10 mouse cellular contexts compared by ENCODE assay signal in genomic region chr17:35044904-35045806, GRCm38 (mm10). TPM values are rescaled to one million over a fixed set of nuclear protein-coding genes. Genes with fewer than 3 reads are reported as not detected.
DNase-seq lines count a peak whose midpoint lies in the region; ATAC-seq and TF ChIP-seq lines count a peak whose summit lies in the region.
"Had no signal": no experiment of that assay in that cellular context is flagged by ENCODE, and none has a peak within 500 bp of the region (broad histone marks: within the 10 kb centered on the region; RNA-seq: fewer than 3 reads in every experiment).

No protein-coding gene starts in this region.

- H3K4me3 ChIP-seq in heart, embryonic 11.5 days (ENCODE audit: low read depth, low read length): peak overlapping the region; percentile 53
- H3K4me3 ChIP-seq in MEL (ENCODE audit: control insufficient read depth in 1 of 2, insufficient read depth in 1 of 2, low read depth in 2 of 2, low read length in 2 of 2): peak overlapping the region; percentile 47 to 53; a peak in 3 of 4 replicates
- peak overlapping the region; percentile 53 for H3K4me3 ChIP-seq in hindbrain, embryonic 12.5 days
- peak overlapping the region; percentile 72 for H3K4me3 ChIP-seq in midbrain, embryonic 10.5 days

- no peak for TF ChIP-seq RAD21 in MEL (IDR thresholded peaks at IDR 0.05; ENCODE audit: low read depth, low read length)

- DNase-seq in heart, adult 18-20 months: no peak
- DNase-seq in MEL (ENCODE audit: low read depth, low spot score): peak; percentile 77
- no peak for DNase-seq in midbrain, embryonic 10.5 days (ENCODE audit: low spot score)
- no peak for DNase-seq in MN1 (ENCODE audit: low spot score)
- DNase-seq in cerebellum, postnatal 14 days: no peak
- no peak for DNase-seq in cerebellum, adult 11-12 months

- peak overlapping the region; percentile 89 for H3K4me2 ChIP-seq in heart, embryonic 11.5 days
- peak overlapping the region; percentile 97 for H3K4me2 ChIP-seq in hindbrain, embryonic 12.5 days (replicated peaks)

- peak; percentile 74 to 89 for TF ChIP-seq EP300 in MEL (IDR thresholded peaks at IDR 0.05; ENCODE audit: low read depth in 1 of 2, low read length in 2 of 2)

- peak in 1 of 2 experiments; percentile 58; a peak in 2 of 4 replicates for TF ChIP-seq POLR2A in MEL (IDR thresholded peaks at IDR 0.05; ENCODE audit: control insufficient read depth in 1 of 2, insufficient read depth in 1 of 2, low read depth in 1 of 2, low read length in 2 of 2, poor library complexity in 1 of 2)

- TF ChIP-seq CTCF in MEL (IDR thresholded peaks at IDR 0.05 in 2 of 3, conservative IDR thresholded peaks at IDR 0.05 in 1 of 3; ENCODE audit: control insufficient read depth in 1 of 3, insufficient read depth in 1 of 3, low read depth in 2 of 3, low read length in 3 of 3, poor library complexity in 1 of 3, severe bottlenecking in 1 of 3): no peak

- WGBS in heart, embryonic 11.5 days (ENCODE audit: insufficient replicate concordance): 47% methylated on average over 7 of the region's 7 CpGs
- WGBS in hindbrain, embryonic 12.5 days: 84% methylated on average over 7 of the region's 7 CpGs
- whole genome bisulfite sequencing in midbrain, embryonic 10.5 days: 90% methylated on average over 7 of the region's 7 CpGs

- ATAC-seq in heart, embryonic 11.5 days (replicated peaks; ENCODE audit: insufficient number of reproducible peaks, low FRiP score, low TSS enrichment): no peak
- ATAC-seq in hindbrain, embryonic 12.5 days (ENCODE audit: low FRiP score): no peak

- H3K27ac ChIP-seq in heart, embryonic 11.5 days (ENCODE audit: low read depth, low read length): peak overlapping the region; percentile 90
- H3K27ac ChIP-seq in MEL (ENCODE audit: control insufficient read depth, low read depth, low read length): peak overlapping the region; percentile 91
- H3K27ac ChIP-seq in hindbrain, embryonic 12.5 days: no peak overlapping the region
- peak overlapping the region; percentile 97 for H3K27ac ChIP-seq in midbrain, embryonic 10.5 days (replicated peaks)

- H3K9ac ChIP-seq in heart, embryonic 11.5 days (ENCODE audit: low read depth, low read length): peak overlapping the region; percentile 87; the same call in 1 of the 2 replicates
- peak overlapping the region; percentile 85 for H3K9ac ChIP-seq in MEL (ENCODE audit: control insufficient read depth, low read depth, low read length, poor library complexity, severe bottlenecking)
- peak overlapping the region; percentile 81 for H3K9ac ChIP-seq in hindbrain, embryonic 12.5 days

- no peaks in the 10 kb centered on the region for H3K27me3 ChIP-seq in heart, embryonic 11.5 days (ENCODE audit: control insufficient read depth, insufficient read depth, low read length)
- H3K27me3 ChIP-seq in MEL (ENCODE audit: control insufficient read depth in 1 of 2, insufficient read depth in 2 of 2, low read length in 2 of 2): no peaks in the 10 kb centered on the region
- H3K27me3 ChIP-seq in hindbrain, embryonic 12.5 days: no peaks in the 10 kb centered on the region
- 0 out of 2 replicates have a peak, but pooled peaks cover 4% of the 10 kb centered on the region for H3K27me3 ChIP-seq in midbrain, embryonic 10.5 days (ENCODE audit: low read depth, poor library complexity, severe bottlenecking)

- H3K9me3 ChIP-seq in heart, embryonic 11.5 days (replicated peaks; ENCODE audit: control insufficient read depth, low read length): no peaks in the 10 kb centered on the region
- H3K9me3 ChIP-seq in MEL (replicated peaks; ENCODE audit: insufficient read depth, low read length): no peaks in the 10 kb centered on the region
- H3K9me3 ChIP-seq in hindbrain, embryonic 12.5 days (replicated peaks): no peaks in the 10 kb centered on the region
- no peaks in the 10 kb centered on the region for H3K9me3 ChIP-seq in midbrain, embryonic 10.5 days (replicated peaks)

- peaks cover 7% of the 10 kb centered on the region for H3K79me2 ChIP-seq in MEL (ENCODE audit: control insufficient read depth, insufficient read depth, low read length, poor library complexity)

- H3K36me3 ChIP-seq in heart, embryonic 11.5 days (ENCODE audit: control insufficient read depth, insufficient read depth, low read length): no peaks in the 10 kb centered on the region
- peaks cover 0 to 30% of the 10 kb centered on the region in 2 experiments; a peak in 2 of 4 replicates for H3K36me3 ChIP-seq in MEL (ENCODE audit: control insufficient read depth in 1 of 2, insufficient read depth in 2 of 2, low read length in 2 of 2)
- no peaks in the 10 kb centered on the region for H3K36me3 ChIP-seq in hindbrain, embryonic 12.5 days
- no peaks in the 10 kb centered on the region for H3K36me3 ChIP-seq in midbrain, embryonic 10.5 days

- peaks cover 39% of the 10 kb centered on the region for H3K4me1 ChIP-seq in heart, embryonic 11.5 days (ENCODE audit: control insufficient read depth, insufficient read depth, low read length)
- H3K4me1 ChIP-seq in MEL (ENCODE audit: control insufficient read depth in 1 of 2, insufficient read depth in 2 of 2, low read length in 2 of 2): peaks cover 7 to 41% of the 10 kb centered on the region in 2 experiments
- H3K4me1 ChIP-seq in hindbrain, embryonic 12.5 days: peaks cover 38% of the 10 kb centered on the region
- peaks cover 66% of the 10 kb centered on the region for H3K4me1 ChIP-seq in midbrain, embryonic 10.5 days

TF ChIP-seq in MEL, 35 proteins besides CTCF, POLR2A, EP300 and RAD21 (continues in another document):
- TF ChIP-seq MAZ (IDR thresholded peaks at IDR 0.05; ENCODE audit: low read depth, low read length): 0 out of 2 replicates have a peak, but pooled peaks have one; percentile 20
- TF ChIP-seq JUND (IDR thresholded peaks at IDR 0.05; ENCODE audit: low read depth, low read length): 0 out of 2 replicates have a peak, but pooled peaks have one; percentile 6
- peak; percentile 93 for TF ChIP-seq GATA1 (IDR thresholded peaks at IDR 0.05; ENCODE audit: low read depth, low read length)
- TF ChIP-seq SIN3A (IDR thresholded peaks at IDR 0.05; ENCODE audit: low read length): peak; percentile 82
- peak; percentile 59 for TF ChIP-seq TBP (IDR thresholded peaks at IDR 0.05; ENCODE audit: low read depth, low read length)
- TF ChIP-seq CHD1 (IDR thresholded peaks at IDR 0.05; ENCODE audit: low read depth, low read length): 0 out of 2 replicates have a peak, but pooled peaks have one; percentile 56
- peak; percentile 75 for TF ChIP-seq TCF12 (IDR thresholded peaks at IDR 0.05; ENCODE audit: low read depth, low read length)
- TF ChIP-seq ETS1 (IDR thresholded peaks at IDR 0.05; ENCODE audit: low read depth, low read length): peak; percentile 87
- TF ChIP-seq TAL1 (IDR thresholded peaks at IDR 0.05; ENCODE audit: low read length): peak; percentile 58
- TF ChIP-seq KAT2A (conservative IDR thresholded peaks at IDR 0.05; ENCODE audit: low read depth, low read length): no peak
- peak; percentile 83 for TF ChIP-seq MYC (IDR thresholded peaks at IDR 0.05; ENCODE audit: low read depth, low read length)
- peak; percentile 22; the same call in 1 of the 2 replicates for TF ChIP-seq USF1 (IDR thresholded peaks at IDR 0.05; ENCODE audit: low read depth, low read length)
- TF ChIP-seq HCFC1 (IDR thresholded peaks at IDR 0.05; ENCODE audit: low read depth, low read length): 0 out of 2 replicates have a peak, but pooled peaks have one; percentile 27

RNA-seq across cellular contexts. Expression of gene Msh5, which starts 1.4 kb away (rescaled TPM):
- polyA plus RNA-seq in heart, embryonic 11.5 days (2014; fragmentation: Nextera tagmentation; extraction: Ambion mirVana): 4.4 and 4.6 TPM in 2 replicates
- total RNA-seq in heart, adult 18-20 months (2021): not detected
- 17.9 and 26.3 TPM in 2 replicates for total RNA-seq in MEL (2012; rRNA removed)
- polyA plus RNA-seq in MEL (2012; ENCODE audit: insufficient read depth in 1 of 2, insufficient read length in 2 of 2, low read depth in 1 of 2, low replicate concordance in 2 of 2, missing spikeins in 1 of 2): 10 to 100 TPM in 1 of 2 experiments, not detected in 1; 29.0 TPM
- 3.0 and 3.1 TPM in 2 replicates for polyA plus RNA-seq in hindbrain, embryonic 12.5 days (2016; fragmentation: Nextera tagmentation; extraction: Ambion mirVana)
- 5.4 and 6.3 TPM in 2 replicates for polyA plus RNA-seq in midbrain, embryonic 10.5 days (2016; fragmentation: Nextera tagmentation; extraction: Ambion mirVana)

RNA-seq across cellular contexts. Expression of gene Clic1, which starts 4.6 kb away (rescaled TPM):
- 86.4 and 228 TPM in 2 replicates for polyA plus RNA-seq in heart, embryonic 11.5 days (2014; fragmentation: Nextera tagmentation; extraction: Ambion mirVana)
- total RNA-seq in heart, adult 18-20 months (2021): 10 to 100 TPM; 30.4 to 32.4 TPM
- 285 and 333 TPM in 2 replicates for total RNA-seq in MEL (2012; rRNA removed)
- polyA plus RNA-seq in MEL (2012; ENCODE audit: insufficient read depth in 1 of 2, insufficient read length in 2 of 2, low read depth in 1 of 2, low replicate concordance in 2 of 2, missing spikeins in 1 of 2): 100 to 1,000 TPM; 309 to 335 TPM
- 157 and 159 TPM in 2 replicates for polyA plus RNA-seq in hindbrain, embryonic 12.5 days (2016; fragmentation: Nextera tagmentation; extraction: Ambion mirVana)
- 216 and 217 TPM in 2 replicates for polyA plus RNA-seq in midbrain, embryonic 10.5 days (2016; fragmentation: Nextera tagmentation; extraction: Ambion mirVana)

RNA-seq across cellular contexts. Expression of gene Ddah2, which starts 13.7 kb away (rescaled TPM):
- 213 and 217 TPM in 2 replicates for polyA plus RNA-seq in heart, embryonic 11.5 days (2014; fragmentation: Nextera tagmentation; extraction: Ambion mirVana)
- 10 to 100 TPM; 14.0 to 19.8 TPM for total RNA-seq in heart, adult 18-20 months (2021)
- total RNA-seq in MEL (2012; rRNA removed): 9.9 and 11.1 TPM in 2 replicates
- polyA plus RNA-seq in MEL (2012; ENCODE audit: insufficient read depth in 1 of 2, insufficient read length in 2 of 2, low read depth in 1 of 2, low replicate concordance in 2 of 2, missing spikeins in 1 of 2): 1 to 10 TPM in 1 of 2 experiments, not detected in 1; 8.6 TPM
- polyA plus RNA-seq in hindbrain, embryonic 12.5 days (2016; fragmentation: Nextera tagmentation; extraction: Ambion mirVana): 512 and 517 TPM in 2 replicates
- 527 and 597 TPM in 2 replicates for polyA plus RNA-seq in midbrain, embryonic 10.5 days (2016; fragmentation: Nextera tagmentation; extraction: Ambion mirVana)

RNA-seq across cellular contexts. Expression of gene Sapcd1, which starts 17.3 kb away (rescaled TPM):
- 1.8 and 2.1 TPM in 2 replicates for polyA plus RNA-seq in heart, embryonic 11.5 days (2014; fragmentation: Nextera tagmentation; extraction: Ambion mirVana)
- not detected for total RNA-seq in heart, adult 18-20 months (2021)
- 161 and 164 TPM in 2 replicates for total RNA-seq in MEL (2012; rRNA removed)
- 100 to 1,000 TPM in 1 of 2 experiments, not detected in 1; 124 TPM for polyA plus RNA-seq in MEL (2012; ENCODE audit: insufficient read depth in 1 of 2, insufficient read length in 2 of 2, low read depth in 1 of 2, low replicate concordance in 2 of 2, missing spikeins in 1 of 2)
- polyA plus RNA-seq in hindbrain, embryonic 12.5 days (2016; fragmentation: Nextera tagmentation; extraction: Ambion mirVana): 2.4 and 3.6 TPM in 2 replicates
- 7.1 and 7.7 TPM in 2 replicates for polyA plus RNA-seq in midbrain, embryonic 10.5 days (2016; fragmentation: Nextera tagmentation; extraction: Ambion mirVana)

RNA-seq across cellular contexts. Expression of gene Ly6g6c, which starts 20.0 kb away (rescaled TPM):
- not detected in 2 replicates for polyA plus RNA-seq in heart, embryonic 11.5 days (2014; fragmentation: Nextera tagmentation; extraction: Ambion mirVana)
- total RNA-seq in heart, adult 18-20 months (2021): not detected
- total RNA-seq in MEL (2012; rRNA removed): not detected in 2 replicates
- under 1 TPM in 1 of 2 experiments, not detected in 1; 0.24 TPM for polyA plus RNA-seq in MEL (2012; ENCODE audit: insufficient read depth in 1 of 2, insufficient read length in 2 of 2, low read depth in 1 of 2, low replicate concordance in 2 of 2, missing spikeins in 1 of 2)
- not detected in 2 replicates for polyA plus RNA-seq in hindbrain, embryonic 12.5 days (2016; fragmentation: Nextera tagmentation; extraction: Ambion mirVana)
- polyA plus RNA-seq in midbrain, embryonic 10.5 days (2016; fragmentation: Nextera tagmentation; extraction: Ambion mirVana): 0.17 TPM in 2 replicates
- total RNA-seq: left cerebral cortex, postnatal 36 days had no signal
- polyA plus RNA-seq: cortical plate, adult 2 months had no signal

Comparison
In these comparisons a context has a peak if more than half of its experiments do, and no peak if none do; other contexts are left out.
1. RNA of gene Ddah2, which starts 13.7 kb away (polyA plus RNA-seq): 527 to 597 TPM in midbrain, embryonic 10.5 days, 512 to 517 TPM in hindbrain, embryonic 12.5 days and 213 to 217 TPM in heart, embryonic 11.5 days; 8.6 TPM in MEL; every median in the first group is over 10 times any median in the second.
2. Peak in every context shown above with its lines, with median percentiles within 50 percentile points of each other: H3K4me3 ChIP-seq and H3K9ac ChIP-seq.